Mouse (Mus musculus) layer of hippocampus, adult 11-12 months (tissue): ENCODE results near the gene Doc2b.

Source experiments
- DNase-seq: peaks from one replicate; pipeline ENCODE4 v3.0.0; 2022; ENCODE audit warnings: low spot score

The Doc2b gene

GRCm38 (mm10) chr11:75796029-75796445 lies at the start of gene Doc2b:
TSS of gene Doc2b (minus strand) at chr11:75796049.
- DNase-seq = peak; percentile 65

- DNase-seq = no peak
Observed at GRCm38 (mm10) chr11:75842904-75843619, 47.2 kb upstream of the Doc2b start.

- DNase-seq = no peak
Observed at GRCm38 (mm10) chr11:75841503-75841902, 45.7 kb upstream of the Doc2b start.

GRCm38 (mm10) chr11:75839536-75840430 lies 43.9 kb upstream of the Doc2b start:
- DNase-seq = no peak

- DNase-seq = no peak
Observed at GRCm38 (mm10) chr11:75838861-75839426, 43.1 kb upstream of the Doc2b start.

GRCm38 (mm10) chr11:75836240-75836610 lies 40.4 kb upstream of the Doc2b start:
- no peak for DNase-seq

GRCm38 (mm10) chr11:75835587-75836239 lies 39.9 kb upstream of the Doc2b start:
- peak; percentile 49 for DNase-seq

GRCm38 (mm10) chr11:75833081-75833480 lies 37.2 kb upstream of the Doc2b start:
- no peak for DNase-seq

- no peak for DNase-seq
Observed at GRCm38 (mm10) chr11:75830386-75830785, 34.5 kb upstream of the Doc2b start.

GRCm38 (mm10) chr11:75827414-75827813 lies 31.6 kb upstream of the Doc2b start:
- no peak for DNase-seq

- DNase-seq = no peak
Observed at GRCm38 (mm10) chr11:75823506-75823905, 27.7 kb upstream of the Doc2b start.

- DNase-seq = no peak
Observed at GRCm38 (mm10) chr11:75813085-75813484, 17.2 kb upstream of the Doc2b start.

GRCm38 (mm10) chr11:75811900-75812299 lies 16.1 kb upstream of the Doc2b start:
- peak; percentile 39 for DNase-seq

GRCm38 (mm10) chr11:75810526-75810925 lies 14.7 kb upstream of the Doc2b start:
- no peak for DNase-seq

GRCm38 (mm10) chr11:75807486-75807885 lies 11.6 kb upstream of the Doc2b start:
- DNase-seq = no peak

GRCm38 (mm10) chr11:75801771-75802550 lies 6.1 kb upstream of the Doc2b start:
- DNase-seq = no peak

- no peak for DNase-seq
Observed at GRCm38 (mm10) chr11:75801369-75801768, 5.5 kb upstream of the Doc2b start.

- DNase-seq = no peak
Observed at GRCm38 (mm10) chr11:75796536-75797246, 842 bp upstream of the Doc2b start.

GRCm38 (mm10) chr11:75795321-75795636 lies 570 bp downstream of the Doc2b start:
- no peak for DNase-seq

GRCm38 (mm10) chr11:75794602-75795320 lies 1.1 kb downstream of the Doc2b start:
- no peak for DNase-seq
